15 mouse cellular contexts compared by ENCODE assay signal in the genomic region with DNA sequence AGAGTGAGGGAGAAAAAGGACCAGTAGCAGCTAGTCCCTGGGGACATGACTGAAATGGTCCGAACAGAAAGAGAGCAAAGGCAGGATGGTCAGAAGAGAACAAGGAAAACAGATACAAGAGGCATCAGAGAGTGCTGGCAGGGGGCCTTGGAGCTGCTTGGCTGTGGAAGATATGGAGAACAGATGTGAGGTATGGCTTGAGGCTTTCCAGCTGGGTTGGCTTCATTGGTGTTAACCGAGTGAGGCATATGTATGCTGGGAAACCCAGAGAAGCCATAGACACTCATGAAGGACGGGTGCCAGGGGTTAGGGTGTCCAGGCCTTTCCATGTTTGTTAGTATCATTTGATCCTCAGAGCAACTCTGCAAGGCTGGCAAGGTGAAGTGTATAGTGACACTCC.
"Had no signal": no experiment of that assay in that cellular context is flagged by ENCODE, and none has a peak within 500 bp of the region (broad histone marks: within the 10 kb centered on the region; RNA-seq: fewer than 3 reads in every experiment).

No protein-coding gene starts in this region.

- H3K27ac ChIP-seq: kidney, embryonic 15.5 days; limb, embryonic 15.5 days; liver, embryonic 12.5 days; midbrain, embryonic 12.5 days; neural tube, embryonic 15.5 days; stomach, postnatal 0 days had no signal

- ATAC-seq: intestine, embryonic 16.5 days; liver, embryonic 12.5 days had no signal

- DNase-seq: kidney, adult 2 months; kidney, postnatal 14 days; layer of hippocampus, adult 9-11 months; layer of hippocampus, postnatal 36 days; right cerebral cortex, adult 18-20 months; right cerebral cortex, postnatal 25 days; thymus, postnatal 4 days had no signal

- H3K36me3 ChIP-seq: kidney, embryonic 15.5 days; limb, embryonic 15.5 days; liver, embryonic 12.5 days; midbrain, embryonic 12.5 days; neural tube, embryonic 15.5 days had no signal

- H3K27me3 ChIP-seq: kidney, embryonic 15.5 days; limb, embryonic 15.5 days; liver, embryonic 12.5 days; midbrain, embryonic 12.5 days; neural tube, embryonic 15.5 days had no signal

- H3K4me2 ChIP-seq: kidney, embryonic 15.5 days; limb, embryonic 15.5 days; liver, embryonic 12.5 days; midbrain, embryonic 12.5 days; neural tube, embryonic 15.5 days had no signal

- H3K4me1 ChIP-seq: kidney, embryonic 15.5 days; limb, embryonic 15.5 days; liver, embryonic 12.5 days; midbrain, embryonic 12.5 days; neural tube, embryonic 15.5 days had no signal

- H3K4me3 ChIP-seq: kidney, embryonic 15.5 days; limb, embryonic 15.5 days; liver, embryonic 12.5 days; midbrain, embryonic 12.5 days; myocyte; neural tube, embryonic 15.5 days had no signal

- H3K9ac ChIP-seq: kidney, embryonic 15.5 days; limb, embryonic 15.5 days; liver, embryonic 12.5 days; midbrain, embryonic 12.5 days; neural tube, embryonic 15.5 days had no signal

- H3K9me3 ChIP-seq: kidney, embryonic 15.5 days; limb, embryonic 15.5 days; liver, embryonic 12.5 days; midbrain, embryonic 12.5 days; neural tube, embryonic 15.5 days had no signal
